Mouse (Mus musculus) cerebellum, adult 11-12 months (tissue): ENCODE data around the gene Ssr4.
A peak's percentile ranks its signal among the peaks of the same experiment; 100 is the strongest.

ENCODE experiments used
- DNase-seq: peaks from one replicate; pipeline ENCODE4 v3.0.0; 2022

The Ssr4 gene

DNA sequence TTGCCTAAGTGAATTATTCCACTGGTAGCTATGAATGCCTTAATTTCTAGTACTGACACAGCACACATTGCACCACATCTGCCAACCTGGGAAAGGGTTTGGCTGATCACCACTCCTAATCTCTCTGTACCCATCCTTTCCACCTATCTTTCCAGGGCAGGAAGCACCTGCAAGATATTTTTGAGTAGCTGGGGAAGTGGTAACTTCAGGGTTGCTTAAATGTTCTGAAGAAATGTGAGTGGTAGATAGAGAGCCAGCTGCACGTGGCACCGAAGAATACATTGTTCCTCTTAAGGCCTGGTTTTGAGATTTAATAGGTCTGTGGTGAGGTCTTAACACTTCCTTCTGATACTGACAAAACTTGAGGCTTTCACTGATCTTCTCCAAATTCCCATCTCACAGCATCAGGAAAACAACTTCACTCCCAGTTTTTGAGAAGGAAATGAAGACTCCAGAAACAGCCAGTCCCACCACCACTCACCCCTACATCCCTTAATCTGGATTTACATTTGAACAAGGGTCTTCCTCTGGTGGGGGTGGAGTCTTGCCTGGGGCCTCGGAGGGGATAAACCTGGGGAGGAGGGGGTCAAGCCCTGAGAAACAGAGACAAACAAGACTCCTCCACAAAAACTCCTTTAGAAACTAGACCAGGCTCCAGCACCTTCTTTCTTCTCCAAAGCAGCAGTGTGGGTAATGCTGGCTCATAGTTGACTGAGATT lies 29.9 kb downstream of the Ssr4 start:
- DNase-seq: no peak

DNA sequence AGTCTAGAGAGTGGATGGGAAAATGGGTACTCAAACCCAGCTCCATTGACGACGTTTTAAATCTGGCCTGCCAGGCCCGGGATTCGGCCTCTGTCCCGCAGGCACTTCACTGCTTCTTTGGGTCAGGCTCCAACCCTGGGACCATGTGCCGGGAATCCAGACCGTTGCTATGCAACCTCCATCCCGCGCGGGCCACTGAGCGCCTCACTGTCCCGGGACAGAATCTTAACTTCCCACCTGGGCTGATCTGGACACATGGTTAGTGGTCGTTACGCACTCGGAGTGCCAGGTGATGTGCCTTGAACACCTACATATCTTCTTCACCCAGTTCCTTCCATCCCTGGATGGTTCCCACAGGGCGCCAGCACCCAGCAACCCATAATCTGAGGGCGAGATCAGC lies 36.9 kb downstream of the Ssr4 start:
- peak; percentile 30 for DNase-seq

DNA sequence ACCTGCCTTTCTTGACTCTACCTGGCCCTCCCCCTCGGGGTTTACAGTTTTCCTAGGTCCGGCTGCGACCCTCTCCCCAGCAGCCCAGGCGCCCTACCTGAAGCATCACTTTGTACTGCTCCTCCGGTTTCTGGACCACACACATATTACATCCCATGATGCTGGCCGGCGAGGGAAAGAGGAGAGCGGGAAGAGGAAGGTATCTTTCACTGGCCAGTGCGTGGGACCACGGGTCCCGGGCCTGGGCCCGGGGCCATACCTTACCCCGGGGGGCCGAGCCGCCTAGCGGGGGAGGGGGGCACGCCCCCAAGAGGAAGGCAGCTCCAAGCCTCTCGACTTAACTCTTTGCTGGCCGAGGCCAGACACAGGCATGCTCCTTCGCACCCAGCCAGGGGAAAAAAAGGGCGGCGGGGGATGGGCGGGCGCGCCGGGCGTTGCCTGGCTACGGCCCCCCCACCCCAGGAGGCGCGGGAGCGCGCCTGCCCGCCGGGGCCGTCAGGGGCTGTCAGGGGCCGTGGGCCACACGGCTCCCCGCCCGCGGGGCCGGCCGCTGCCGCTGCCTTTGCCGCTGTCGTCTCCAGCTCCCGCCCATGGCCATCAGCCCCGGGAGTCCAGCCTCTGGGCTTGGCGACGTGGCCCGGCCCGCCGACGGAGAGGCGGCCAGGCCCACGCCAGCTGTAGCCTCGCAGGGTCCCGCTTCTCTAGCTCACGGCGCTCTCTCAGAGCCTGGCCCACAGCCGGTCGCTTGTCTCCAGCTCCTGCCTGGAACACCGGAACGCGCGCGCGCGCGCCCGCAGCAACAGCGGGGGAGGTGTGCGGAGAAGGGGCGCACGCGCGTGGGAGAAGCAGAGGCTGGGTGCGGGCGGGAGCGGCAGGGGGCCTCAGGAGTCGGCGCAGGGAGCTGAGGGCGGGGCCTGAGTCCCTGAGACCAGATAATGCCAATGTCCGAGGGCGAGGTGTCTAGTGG lies 37.6 kb downstream of the Ssr4 start, which contains the start of gene Pdzd4:
Gene Pdzd4 (minus strand): TSS at position 785 of the 967 bp plus-strand sequence.
- DNase-seq: peak; percentile 84

DNA sequence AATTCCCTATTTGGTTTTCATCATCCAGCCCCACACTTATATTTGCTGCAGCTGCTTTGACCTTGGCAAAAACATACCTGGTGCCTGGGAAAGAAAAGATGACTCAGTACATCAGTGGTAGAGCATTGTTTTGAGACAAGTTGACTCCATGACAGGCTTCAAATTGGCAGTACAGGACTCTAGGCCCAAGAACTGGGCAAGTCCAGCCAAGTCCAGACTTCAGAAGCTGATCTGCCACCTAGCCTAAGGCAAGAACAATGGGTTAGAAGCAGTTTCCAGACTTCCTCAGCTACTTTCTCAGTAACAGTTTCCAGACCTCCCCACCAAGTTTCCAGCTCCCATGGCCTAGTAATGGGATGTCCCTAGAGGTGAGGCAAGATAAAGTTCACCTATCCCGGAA lies 48.9 kb downstream of the Ssr4 start:
- DNase-seq: no peak

DNA sequence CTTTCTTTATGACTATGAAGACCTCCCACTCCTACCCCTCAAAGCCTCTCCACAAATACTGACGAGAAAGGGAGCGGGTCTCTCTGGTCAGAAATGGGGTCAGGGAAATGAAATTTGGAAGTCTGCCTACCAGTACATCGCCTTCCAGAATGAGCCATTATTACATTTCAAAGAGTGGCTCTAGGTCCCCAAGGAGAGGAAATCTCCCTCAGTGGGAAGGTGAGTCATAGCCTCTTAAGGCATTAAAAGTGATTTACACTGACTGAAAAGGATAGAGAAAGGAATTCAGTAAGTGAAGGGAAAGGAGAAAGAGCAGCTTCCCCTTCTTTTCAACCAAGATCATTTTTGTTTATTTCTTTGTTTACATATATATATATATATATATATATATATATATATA lies 49.9 kb downstream of the Ssr4 start:
- no peak for DNase-seq
